Comparison of ENCODE assay signal across 18 mouse cellular contexts in genomic region chr9:6891331-6891730, GRCm38 (mm10).
"Had no signal": no experiment of that assay in that cellular context is flagged by ENCODE, and none has a peak within 500 bp of the region (broad histone marks: within the 10 kb centered on the region; RNA-seq: fewer than 3 reads in every experiment).

No protein-coding gene starts in this region.

- H3K9ac ChIP-seq: lung, embryonic 14.5 days; midbrain, embryonic 12.5 days; neural tube, embryonic 13.5 days; neural tube, embryonic 15.5 days had no signal

- H3K27me3 ChIP-seq: midbrain, embryonic 12.5 days; neural tube, embryonic 13.5 days; neural tube, embryonic 15.5 days had no signal

- H3K9me3 ChIP-seq: midbrain, embryonic 10.5 days; midbrain, embryonic 12.5 days; neural tube, embryonic 13.5 days; neural tube, embryonic 15.5 days had no signal

- H3K27ac ChIP-seq: midbrain, embryonic 10.5 days; midbrain, embryonic 12.5 days; neural tube, embryonic 13.5 days; neural tube, embryonic 15.5 days had no signal

- H3K4me3 ChIP-seq: midbrain, embryonic 10.5 days; midbrain, embryonic 12.5 days; myocyte; neural tube, embryonic 13.5 days; neural tube, embryonic 15.5 days had no signal

- H3K36me3 ChIP-seq: midbrain, embryonic 10.5 days; midbrain, embryonic 12.5 days; neural tube, embryonic 13.5 days; neural tube, embryonic 15.5 days had no signal

- H3K4me2 ChIP-seq: lung, embryonic 14.5 days; midbrain, embryonic 12.5 days; neural tube, embryonic 13.5 days; neural tube, embryonic 15.5 days had no signal

- H3K4me1 ChIP-seq: midbrain, embryonic 10.5 days; midbrain, embryonic 12.5 days; neural tube, embryonic 13.5 days; neural tube, embryonic 15.5 days had no signal

- DNase-seq: lung, embryonic 14.5 days; lung, postnatal 10 days; lung, postnatal 4 days; midbrain, embryonic 14.5 days; retina, postnatal 1 day; right cerebral cortex, adult 18-20 months; right cerebral cortex, postnatal 25 days; right cerebral cortex, postnatal 4 days; spleen, adult 18-20 months; thymus, adult 18-20 months; thymus, postnatal 14 days; thymus, postnatal 36 days had no signal

- ATAC-seq: midbrain, embryonic 16.5 days had no signal
